Mouse (Mus musculus): Measurements from ENCODE around the gene Syt7.

- TF ChIP-seq CTCF (IDR thresholded peaks at IDR 0.05; ENCODE audit: low read depth, low read length): no peak
- TF ChIP-seq TAL1 (conservative IDR thresholded peaks at IDR 0.05; ENCODE audit: low read depth, low read length): no peak
- TF ChIP-seq POLR2AphosphoS5 (IDR thresholded peaks at IDR 0.05; ENCODE audit: insufficient replicate concordance, low read depth, low read length): no peak
These were observed 35.9 kb downstream of the Syt7 start for GRCm38 (mm10) chr19:10424751-10425150.

Measured in G1E (cell line).